Mouse (Mus musculus): ENCODE measurements around the gene Cgas. TPM values are rescaled to one million over a fixed set of nuclear protein-coding genes. Genes with fewer than 3 reads are reported as not detected.

Gene Cgas
- total and polyA plus RNA-seq, 3 experiments: 19.0 to 20.9 TPM; not detected in 1

- TF ChIP-seq ZC3H11A (IDR thresholded peaks at IDR 0.05; ENCODE audit: low read depth, low read length) (no peak), HCFC1 (IDR thresholded peaks at IDR 0.05; ENCODE audit: low read depth, low read length) (0 out of 2 replicates have a peak, but pooled peaks have one; percentile 37), TCF12 (IDR thresholded peaks at IDR 0.05; ENCODE audit: low read depth, low read length) (no peak)
Observed at GRCm38 (mm10) chr9:78477021-78477551, 34.0 kb upstream of the Cgas start (continued).

DNA sequence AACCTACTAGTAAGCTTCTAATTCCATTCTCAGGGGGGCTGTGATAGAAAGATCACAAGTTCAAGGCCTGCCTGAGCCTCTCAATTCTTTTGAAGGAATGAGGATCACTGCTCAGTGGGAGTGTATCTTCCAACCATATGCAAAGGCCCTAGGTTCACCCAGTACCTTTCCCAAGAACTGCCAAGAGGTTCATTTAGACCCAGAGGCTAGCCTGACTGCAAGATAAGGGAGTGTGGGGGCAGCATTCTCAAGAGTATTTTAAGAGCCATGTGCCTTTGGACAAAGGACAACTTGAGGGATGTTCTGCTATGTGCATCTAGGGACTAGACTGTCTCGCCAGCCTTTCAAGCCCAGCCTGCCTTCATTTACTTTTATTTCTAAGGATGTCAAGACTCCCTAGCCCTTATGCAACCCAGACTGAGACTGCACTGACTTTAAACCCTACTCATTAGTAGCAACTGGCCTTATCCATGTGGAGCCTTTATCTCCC is 33.5 kb upstream of the Cgas start:
- Histone ChIP-seq H3K36me3 (ENCODE audit: control insufficient read depth in 1 of 2, insufficient read depth in 2 of 2, low read length in 2 of 2) (peaks cover 10 to 12% of the 10 kb centered on the region in 2 experiments), H3K27me3 (ENCODE audit: control insufficient read depth in 1 of 2, insufficient read depth in 2 of 2, low read length in 2 of 2) (no peaks in the 10 kb centered on the region), H3K27ac (ENCODE audit: control insufficient read depth, low read depth, low read length) (peak overlapping the region; percentile 44; the same call in 1 of the 2 replicates), H3K9ac (ENCODE audit: control insufficient read depth, low read depth, low read length, poor library complexity, severe bottlenecking) (no peak overlapping the region), H3K79me2 (ENCODE audit: control insufficient read depth, insufficient read depth, low read length, poor library complexity) (peaks cover 30% of the 10 kb centered on the region), H3K4me3 (ENCODE audit: control insufficient read depth in 1 of 2, insufficient read depth in 1 of 2, low read depth in 2 of 2, low read length in 2 of 2) (no peak overlapping the region), H3K4me1 (ENCODE audit: control insufficient read depth in 1 of 2, insufficient read depth in 2 of 2, low read length in 2 of 2) (no peaks in the 10 kb centered on the region), H3K9me3 (replicated peaks; ENCODE audit: insufficient read depth, low read length) (no peaks in the 10 kb centered on the region)
- DNase-seq (ENCODE audit: low read depth, low spot score): peak; percentile 87
- TF ChIP-seq ELF1 (IDR thresholded peaks at IDR 0.05; ENCODE audit: low read depth, low read length): 0 out of 2 replicates have a peak, but pooled peaks have one; percentile 5
- TF ChIP-seq POLR2AphosphoS5 (IDR thresholded peaks at IDR 0.05; ENCODE audit: borderline replicate concordance, low read depth, low read length): peak; percentile 89; the same call in 1 of the 2 replicates
- peak; percentile 89 for TF ChIP-seq CHD2 (IDR thresholded peaks at IDR 0.05; ENCODE audit: low read length)
- TF ChIP-seq ETS1 (IDR thresholded peaks at IDR 0.05; ENCODE audit: low read depth, low read length): peak; percentile 67
- TF ChIP-seq USF1 (IDR thresholded peaks at IDR 0.05; ENCODE audit: low read depth, low read length): no peak
- TF ChIP-seq JUND (IDR thresholded peaks at IDR 0.05; ENCODE audit: low read depth, low read length): 0 out of 2 replicates have a peak, but pooled peaks have one; percentile 46
- TF ChIP-seq SMC3 (IDR thresholded peaks at IDR 0.05; ENCODE audit: low read depth, low read length): peak; percentile 30
- peak; percentile 83; the same call in 1 of the 2 replicates for TF ChIP-seq MAZ (IDR thresholded peaks at IDR 0.05; ENCODE audit: low read depth, low read length)
- TF ChIP-seq TAL1 (IDR thresholded peaks at IDR 0.05; ENCODE audit: low read length): no peak
- 0 out of 2 replicates have a peak, but pooled peaks have one; percentile 62 for TF ChIP-seq MYC (IDR thresholded peaks at IDR 0.05; ENCODE audit: low read depth, low read length)
- peak; percentile 72 for TF ChIP-seq SIN3A (IDR thresholded peaks at IDR 0.05; ENCODE audit: low read length)
- TF ChIP-seq RCOR1 (IDR thresholded peaks at IDR 0.05; ENCODE audit: low read depth, low read length): peak; percentile 83
- peak; percentile 72 for TF ChIP-seq MAFK (IDR thresholded peaks at IDR 0.05; ENCODE audit: borderline replicate concordance, low read depth, low read length)
- TF ChIP-seq NRF1 (IDR thresholded peaks at IDR 0.05; ENCODE audit: insufficient read depth, low read depth, low read length, poor library complexity, severe bottlenecking): no peak
- peak; percentile 70 to 94; a peak in 3 of 4 replicates for TF ChIP-seq POLR2A (IDR thresholded peaks at IDR 0.05; ENCODE audit: control insufficient read depth in 1 of 2, insufficient read depth in 1 of 2, low read depth in 1 of 2, low read length in 2 of 2, poor library complexity in 1 of 2)
- peak; percentile 67; the same call in 1 of the 2 replicates for TF ChIP-seq E2F4 (IDR thresholded peaks at IDR 0.05; ENCODE audit: borderline replicate concordance, low read depth, low read length)
- no peak for TF ChIP-seq ZNF384 (IDR thresholded peaks at IDR 0.05; ENCODE audit: low read depth, low read length)
- TF ChIP-seq MYB (IDR thresholded peaks at IDR 0.05; ENCODE audit: low read depth, low read length): peak; percentile 75
- peak; percentile 48; the same call in 1 of the 2 replicates for TF ChIP-seq BHLHE40 (IDR thresholded peaks at IDR 0.05; ENCODE audit: borderline replicate concordance, low read depth, low read length)
- no peak for TF ChIP-seq HCFC1 (IDR thresholded peaks at IDR 0.05; ENCODE audit: low read depth, low read length)
- no peak for TF ChIP-seq GABPA (IDR thresholded peaks at IDR 0.05; ENCODE audit: low read depth, low read length)
- peak; percentile 55; the same call in 1 of the 2 replicates for TF ChIP-seq KAT2A (conservative IDR thresholded peaks at IDR 0.05; ENCODE audit: low read depth, low read length)
- TF ChIP-seq GATA1 (IDR thresholded peaks at IDR 0.05; ENCODE audit: low read depth, low read length): no peak
- no peak for TF ChIP-seq ZC3H11A (IDR thresholded peaks at IDR 0.05; ENCODE audit: low read depth, low read length)
- TF ChIP-seq CTCF (IDR thresholded peaks at IDR 0.05 in 2 of 3, conservative IDR thresholded peaks at IDR 0.05 in 1 of 3; ENCODE audit: control insufficient read depth in 1 of 3, insufficient read depth in 1 of 3, low read depth in 2 of 3, low read length in 3 of 3, poor library complexity in 1 of 3, severe bottlenecking in 1 of 3): no peak; a peak in 1 of 6 replicates
- TF ChIP-seq POLR2AphosphoS2 (IDR thresholded peaks at IDR 0.05; ENCODE audit: low read length): peak; percentile 100
- peak; percentile 86; the same call in 1 of the 2 replicates for TF ChIP-seq ZMIZ1 (IDR thresholded peaks at IDR 0.05; ENCODE audit: low read depth, low read length)
- TF ChIP-seq UBTF (IDR thresholded peaks at IDR 0.05; ENCODE audit: borderline replicate concordance, insufficient read depth, low read depth, low read length): no peak
- 0 out of 4 replicates have a peak, but pooled peaks of 1 of the 2 experiments have one; percentile 38 for TF ChIP-seq USF2 (IDR thresholded peaks at IDR 0.05; ENCODE audit: borderline replicate concordance in 1 of 2, insufficient read depth in 1 of 2, low read depth in 1 of 2, low read length in 2 of 2)
- TF ChIP-seq CHD1 (IDR thresholded peaks at IDR 0.05; ENCODE audit: low read depth, low read length): no peak
- TF ChIP-seq MEF2A (IDR thresholded peaks at IDR 0.05; ENCODE audit: extremely low read depth, insufficient replicate concordance, low read depth, low read length, poor library complexity, severe bottlenecking): peak; percentile 13; the same call in 1 of the 2 replicates
